Mouse (Mus musculus): ENCODE measurements at regions not wholly inside any gene's neighbourhood (a gene's known extent, or its start where the extent isn't known, plus 50 kb on each side); places are given as distances from the start of the nearest gene placed in this dataset.

DNA sequence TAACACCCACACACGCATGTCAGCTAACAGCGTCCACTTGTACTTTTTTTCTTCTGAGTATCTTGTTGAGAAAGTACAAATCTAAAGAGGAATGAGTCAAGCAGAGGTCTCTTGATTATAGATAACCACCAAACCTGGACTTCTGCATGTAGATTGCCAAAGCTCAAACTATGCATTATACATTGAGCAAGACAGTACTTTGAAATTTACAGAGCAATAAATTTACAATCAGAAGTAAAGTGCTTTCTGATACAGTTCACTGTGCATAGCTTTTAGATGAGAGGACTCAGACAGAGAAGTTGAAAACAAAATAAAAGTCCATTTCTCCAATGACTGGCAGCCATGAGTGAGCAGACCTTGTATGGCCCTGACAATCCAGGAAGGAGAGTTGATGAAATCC, 597.0 kb downstream of the Efnb2 start:
- Histone ChIP-seq H3K4me3 (ENCODE audit: insufficient read depth, low read depth, low read length) (no peak overlapping the region), H3K27ac (replicated peaks; ENCODE audit: low read depth, low read length) (no peak overlapping the region), H3K4me1 (ENCODE audit: control insufficient read depth, insufficient read depth, insufficient read length, low read length) (no peaks in the 10 kb centered on the region)

DNA sequence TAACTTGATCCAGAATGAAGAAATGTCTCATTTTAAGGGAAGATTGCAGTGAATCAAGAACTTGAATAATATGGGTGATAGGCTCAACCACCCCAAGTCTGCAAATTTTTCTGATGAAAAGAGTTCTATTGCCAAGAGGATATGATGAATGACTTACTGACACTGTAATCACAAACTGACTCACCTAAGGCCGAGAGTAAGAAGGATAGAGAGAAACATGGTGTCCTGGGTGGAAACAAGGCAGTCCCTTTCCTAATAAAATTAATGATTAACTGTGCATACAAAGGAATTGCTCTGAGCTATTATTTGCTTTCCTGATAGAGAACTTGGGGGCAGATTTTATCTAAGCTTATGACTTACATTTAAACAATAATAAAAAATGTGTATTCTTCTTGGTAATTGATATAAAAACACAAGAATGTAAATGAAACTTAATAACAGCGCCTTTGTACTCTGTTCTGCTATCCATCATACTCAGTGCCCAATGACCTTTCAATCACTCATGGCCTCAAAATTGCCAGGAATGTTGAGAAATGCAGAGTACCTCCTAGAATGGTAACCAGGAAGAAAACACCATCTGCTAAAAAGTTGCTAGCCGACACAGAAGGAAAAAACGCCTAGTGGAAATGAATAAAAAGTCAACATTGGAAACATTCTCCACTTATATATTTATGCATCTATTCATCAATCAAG, 606.7 kb downstream of the Efnb2 start:
- Histone ChIP-seq H3K4me1 (ENCODE audit: control insufficient read depth, insufficient read depth, insufficient read length, low read length) (no peaks in the 10 kb centered on the region), H3K27ac (replicated peaks; ENCODE audit: low read depth, low read length) (no peak overlapping the region)

GRCm38 (mm10) chr8:8051186-8051585, 609.9 kb downstream of the Efnb2 start:
- no peaks in the 10 kb centered on the region for H3K4me1 ChIP-seq (ENCODE audit: control insufficient read depth, insufficient read depth, insufficient read length, low read length)
- no peak overlapping the region for H3K4me3 ChIP-seq (ENCODE audit: insufficient read depth, low read depth, low read length)
- no peak overlapping the region for H3K27ac ChIP-seq (replicated peaks; ENCODE audit: low read depth, low read length)

More for the DNA sequence above, 606.7 kb downstream of the Efnb2 start:
- H3K4me3 ChIP-seq (ENCODE audit: insufficient read depth, low read depth, low read length) = no peak overlapping the region

DNA sequence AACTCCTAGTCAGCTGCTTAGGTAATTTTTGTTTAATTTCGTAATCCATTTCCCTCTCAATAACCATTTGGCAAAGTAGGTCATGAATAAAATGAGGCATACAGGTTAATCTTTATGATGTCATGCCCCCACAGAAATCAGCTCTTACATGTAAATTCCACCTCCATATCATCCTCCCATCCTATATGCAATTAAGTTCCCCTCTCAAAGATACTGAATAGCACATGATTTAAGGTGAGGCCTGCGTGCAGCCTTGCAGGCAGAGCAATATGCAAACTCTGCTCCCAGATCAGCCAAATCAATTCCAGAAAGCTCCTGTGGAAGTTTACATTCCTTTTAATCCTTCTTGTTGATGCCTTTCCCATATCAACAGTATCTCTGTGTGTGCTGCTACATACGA, 610.3 kb downstream of the Efnb2 start:
- no peak overlapping the region for H3K4me3 ChIP-seq (ENCODE audit: insufficient read depth, low read depth, low read length)
- H3K27ac ChIP-seq (replicated peaks; ENCODE audit: low read depth, low read length) = no peak overlapping the region
- no peaks in the 10 kb centered on the region for H3K4me1 ChIP-seq (ENCODE audit: control insufficient read depth, insufficient read depth, insufficient read length, low read length)

DNA sequence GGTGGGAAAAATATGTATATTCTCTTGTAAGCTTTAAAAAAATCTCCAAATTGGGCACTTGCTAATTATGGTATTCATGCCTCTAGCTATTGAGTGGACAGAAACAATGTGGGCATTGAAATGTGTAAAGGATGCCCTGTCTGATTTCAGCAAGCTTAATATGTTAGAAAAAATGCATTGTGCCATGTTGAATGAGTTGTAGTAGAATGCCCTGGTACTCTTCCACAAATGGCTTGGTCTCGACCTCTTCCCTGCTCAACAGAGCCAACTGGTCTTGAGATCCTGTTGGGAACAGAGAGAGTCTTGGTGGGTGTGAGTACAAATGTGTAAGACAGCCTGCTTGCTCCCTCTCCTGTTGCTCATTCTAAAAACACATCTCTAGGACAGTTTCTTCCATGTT, 616.1 kb downstream of the Efnb2 start:
- no peak overlapping the region for H3K27ac ChIP-seq (replicated peaks; ENCODE audit: low read depth, low read length)
- no peaks in the 10 kb centered on the region for H3K4me1 ChIP-seq (ENCODE audit: control insufficient read depth, insufficient read depth, insufficient read length, low read length)
- no peak overlapping the region for H3K4me3 ChIP-seq (ENCODE audit: insufficient read depth, low read depth, low read length)

GRCm38 (mm10) chr8:8044296-8044695, 616.7 kb downstream of the Efnb2 start:
- Histone ChIP-seq H3K27ac (replicated peaks; ENCODE audit: low read depth, low read length) (no peak overlapping the region), H3K4me1 (ENCODE audit: control insufficient read depth, insufficient read depth, insufficient read length, low read length) (no peaks in the 10 kb centered on the region), H3K4me3 (ENCODE audit: insufficient read depth, low read depth, low read length) (no peak overlapping the region)

- no peaks in the 10 kb centered on the region for H3K4me1 ChIP-seq (ENCODE audit: control insufficient read depth, insufficient read depth, insufficient read length, low read length)
- H3K4me3 ChIP-seq (ENCODE audit: insufficient read depth, low read depth, low read length) = no peak overlapping the region
- H3K27ac ChIP-seq (replicated peaks; ENCODE audit: low read depth, low read length) = no peak overlapping the region
Observed at GRCm38 (mm10) chr8:8037929-8038328, 623.1 kb downstream of the Efnb2 start.

DNA sequence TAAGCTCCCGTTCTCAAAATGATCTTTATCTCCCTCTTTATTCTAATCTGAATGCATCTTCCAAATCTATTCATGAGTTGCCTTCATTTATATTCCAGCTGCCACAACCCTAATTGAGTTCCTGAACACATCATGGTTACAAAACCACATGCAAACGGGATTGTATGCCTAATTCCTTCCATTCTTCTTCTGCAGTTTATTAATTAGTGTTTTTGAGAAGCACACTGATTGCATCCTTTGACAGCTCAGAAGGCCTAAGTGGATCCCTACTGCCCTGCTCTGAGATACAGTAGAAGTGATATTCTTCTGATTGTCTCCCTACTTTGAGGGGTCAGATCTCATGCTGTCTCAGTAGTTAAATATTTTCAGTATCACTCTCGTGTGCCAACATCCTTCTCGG, 649.9 kb downstream of the Efnb2 start:
- Histone ChIP-seq H3K27ac (replicated peaks; ENCODE audit: low read depth, low read length) (no peak overlapping the region), H3K4me3 (ENCODE audit: insufficient read depth, low read depth, low read length) (no peak overlapping the region), H3K4me1 (ENCODE audit: control insufficient read depth, insufficient read depth, insufficient read length, low read length) (no peaks in the 10 kb centered on the region)

DNA sequence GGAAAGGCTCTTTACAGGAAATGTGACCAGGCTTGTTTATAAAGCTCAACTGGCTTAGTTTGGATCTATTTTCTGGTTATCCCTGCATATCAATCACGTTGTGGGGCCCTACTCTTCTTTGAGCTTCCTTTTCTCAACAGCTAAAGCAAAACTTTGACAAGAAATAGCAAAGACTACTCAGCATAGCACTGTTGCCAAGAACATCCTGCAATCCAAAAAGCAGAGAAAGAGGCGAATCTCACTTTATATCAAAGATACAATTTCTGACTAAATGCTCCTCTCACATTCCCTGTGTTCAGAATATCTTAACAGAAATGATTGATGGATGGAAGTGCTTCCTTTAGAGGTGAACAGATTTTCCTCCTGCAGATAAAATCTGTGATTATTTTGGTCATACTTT, 666.1 kb downstream of the Efnb2 start:
- no peak overlapping the region for H3K4me3 ChIP-seq (ENCODE audit: insufficient read depth, low read depth, low read length)
- no peak overlapping the region for H3K27ac ChIP-seq (replicated peaks; ENCODE audit: low read depth, low read length)
- no peaks in the 10 kb centered on the region for H3K4me1 ChIP-seq (ENCODE audit: control insufficient read depth, insufficient read depth, insufficient read length, low read length)

- no peak overlapping the region for H3K27ac ChIP-seq (replicated peaks; ENCODE audit: low read depth, low read length)
- H3K4me1 ChIP-seq (ENCODE audit: control insufficient read depth, insufficient read depth, insufficient read length, low read length) = no peaks in the 10 kb centered on the region
- H3K4me3 ChIP-seq (ENCODE audit: insufficient read depth, low read depth, low read length) = no peak overlapping the region
Observed at GRCm38 (mm10) chr8:7988820-7989219, 672.2 kb downstream of the Efnb2 start.

GRCm38 (mm10) chr8:7977020-7977419, 684.0 kb downstream of the Efnb2 start:
- H3K4me3 ChIP-seq (ENCODE audit: insufficient read depth, low read depth, low read length) = no peak overlapping the region
- no peaks in the 10 kb centered on the region for H3K4me1 ChIP-seq (ENCODE audit: control insufficient read depth, insufficient read depth, insufficient read length, low read length)
- H3K27ac ChIP-seq (replicated peaks; ENCODE audit: low read depth, low read length) = no peak overlapping the region

- Histone ChIP-seq H3K4me1 (ENCODE audit: control insufficient read depth, insufficient read depth, insufficient read length, low read length) (no peaks in the 10 kb centered on the region), H3K27ac (replicated peaks; ENCODE audit: low read depth, low read length) (no peak overlapping the region), H3K4me3 (ENCODE audit: insufficient read depth, low read depth, low read length) (no peak overlapping the region)
Observed at GRCm38 (mm10) chr8:7973791-7974190, 687.3 kb downstream of the Efnb2 start.

- Histone ChIP-seq H3K4me1 (ENCODE audit: control insufficient read depth, insufficient read depth, insufficient read length, low read length) (no peaks in the 10 kb centered on the region), H3K4me3 (ENCODE audit: insufficient read depth, low read depth, low read length) (no peak overlapping the region), H3K27ac (replicated peaks; ENCODE audit: low read depth, low read length) (no peak overlapping the region)
Observed at GRCm38 (mm10) chr8:7964276-7964675, 696.8 kb downstream of the Efnb2 start.

- Histone ChIP-seq H3K4me1 (ENCODE audit: control insufficient read depth, insufficient read depth, insufficient read length, low read length) (no peaks in the 10 kb centered on the region), H3K27ac (replicated peaks; ENCODE audit: low read depth, low read length) (no peak overlapping the region), H3K4me3 (ENCODE audit: insufficient read depth, low read depth, low read length) (no peak overlapping the region)
Observed at GRCm38 (mm10) chr8:7956745-7957144, 704.3 kb downstream of the Efnb2 start.

GRCm38 (mm10) chr8:7954851-7955250, 706.2 kb downstream of the Efnb2 start:
- no peak overlapping the region for H3K27ac ChIP-seq (replicated peaks; ENCODE audit: low read depth, low read length)
- no peak overlapping the region for H3K4me3 ChIP-seq (ENCODE audit: insufficient read depth, low read depth, low read length)
- no peaks in the 10 kb centered on the region for H3K4me1 ChIP-seq (ENCODE audit: control insufficient read depth, insufficient read depth, insufficient read length, low read length)

DNA sequence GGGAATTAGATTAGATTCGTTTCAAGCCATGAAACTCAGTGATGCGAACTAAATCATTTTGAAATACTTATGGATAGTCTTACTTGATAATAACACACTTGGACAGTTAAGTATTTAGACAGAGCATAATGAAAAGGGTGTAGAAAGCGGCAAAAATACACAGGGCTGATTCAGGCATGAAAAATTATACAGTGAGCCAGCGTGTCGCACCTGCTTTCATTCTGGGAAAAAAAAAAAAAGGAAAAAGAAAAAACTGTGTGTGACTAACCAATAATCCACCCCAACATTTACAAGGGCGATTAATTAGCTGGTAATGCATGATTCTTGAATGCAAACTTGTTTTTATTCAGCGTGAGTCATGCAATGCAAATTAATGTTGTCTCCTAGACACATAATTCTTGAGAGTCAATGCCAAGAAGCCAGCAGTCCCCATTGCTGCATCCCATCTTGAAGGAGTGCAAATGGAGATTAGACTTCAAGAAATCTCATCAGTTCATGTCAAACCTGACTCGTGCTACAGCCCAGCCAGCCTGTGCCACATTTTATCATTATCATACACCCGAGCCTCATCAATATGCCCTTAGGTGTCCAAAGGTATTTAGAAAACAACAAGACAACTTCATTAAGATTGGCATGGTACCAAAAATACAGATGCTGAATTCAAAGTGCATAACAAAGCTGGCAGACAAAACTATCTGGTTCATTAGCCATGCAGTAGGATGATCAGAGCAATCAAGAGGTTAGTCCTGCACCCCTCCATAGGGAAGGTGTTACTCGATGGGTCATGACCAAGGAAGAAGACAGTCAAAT, 714.9 kb downstream of the Efnb2 start:
- Histone ChIP-seq H3K4me1 (ENCODE audit: control insufficient read depth, insufficient read depth, insufficient read length, low read length) (no peaks in the 10 kb centered on the region), H3K4me3 (ENCODE audit: insufficient read depth, low read depth, low read length) (no peak overlapping the region), H3K27ac (replicated peaks; ENCODE audit: low read depth, low read length) (no peak overlapping the region)
